Mouse (Mus musculus) adrenal gland, postnatal 4 days (tissue): ENCODE data around the gene Ewsr1. TPM values are rescaled to one million over a fixed set of nuclear protein-coding genes. Genes with fewer than 3 reads are reported as not detected.
A peak's percentile ranks its signal among the peaks of the same experiment; 100 is the strongest.
"Not testable (repeated sequence)": the region's sequence is repeated elsewhere in the genome, so short reads cannot be mapped to it uniquely, and the experiment has no call there.

Experiments
- DNase-seq, 2 experiments: peaks; one replicate each; pipeline ENCODE4 v3.0.0; 2021 to 2022; ENCODE audit warnings: low spot score in 2 of 2, mixed read lengths in 2 of 2
- total RNA-seq, 2 experiments: library from RNA; stranded (reverse); gene quantifications; 2 replicates each; pipeline ENCODE4 v1.2.3; 2021

Gene Ewsr1
- total RNA-seq, 2 experiments from 2014 or later, result 523 to 585 TPM

- no peak for DNase-seq
These were observed 881 bp downstream of the Ewsr1 start for GRCm38 (mm10) chr11:5098035-5098735.

GRCm38 (mm10) chr11:5096480-5097020, 2.5 kb downstream of the Ewsr1 start:
- DNase-seq, result no peak

- DNase-seq, result no peak
These were observed 3.2 kb downstream of the Ewsr1 start for GRCm38 (mm10) chr11:5095877-5096276.

DNA sequence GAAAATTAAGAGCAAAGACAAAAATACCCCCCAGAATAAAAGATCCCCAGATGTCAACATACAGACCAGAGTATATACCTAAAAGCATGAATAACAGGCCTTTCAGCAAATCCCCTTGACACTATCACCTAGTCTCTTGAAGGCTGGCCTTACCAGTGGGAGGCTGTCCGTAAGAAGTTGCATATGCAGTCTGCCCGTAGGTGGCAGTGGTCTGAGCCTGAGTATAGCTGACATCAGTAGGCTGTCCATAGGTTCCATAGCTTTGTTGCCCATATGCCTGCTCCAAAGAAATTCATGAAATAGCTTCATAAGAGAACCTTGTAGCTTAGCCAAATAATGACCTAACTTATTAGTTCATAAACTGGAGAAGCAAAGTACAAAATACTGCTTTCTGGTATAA, 7.4 kb downstream of the Ewsr1 start:
- no peak for DNase-seq

DNA sequence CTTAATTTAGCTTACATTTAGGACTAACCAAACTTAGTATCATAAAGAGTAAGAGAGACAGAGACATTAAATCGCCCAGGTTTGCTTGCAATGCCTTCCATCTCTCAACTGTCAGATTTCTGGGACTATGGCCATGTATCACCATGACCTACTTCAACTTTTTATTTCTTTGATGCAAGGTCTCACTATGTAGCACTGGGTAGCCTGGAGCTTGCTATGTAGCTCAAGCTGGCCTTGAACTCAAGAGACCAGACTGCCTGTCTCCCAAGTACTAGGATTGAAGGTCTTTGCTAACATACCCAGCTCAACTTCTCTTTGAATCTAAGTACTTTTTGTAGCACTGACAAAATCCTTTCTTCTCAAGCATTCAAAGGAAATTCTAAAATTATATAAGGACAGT, 9.9 kb downstream of the Ewsr1 start:
- DNase-seq, result no peak

- DNase-seq, result not testable (repeated sequence)
These were observed 22.2 kb downstream of the Ewsr1 start for GRCm38 (mm10) chr11:5076843-5077242.

GRCm38 (mm10) chr11:5075760-5076159, 23.3 kb downstream of the Ewsr1 start:
- DNase-seq, result no peak

DNA sequence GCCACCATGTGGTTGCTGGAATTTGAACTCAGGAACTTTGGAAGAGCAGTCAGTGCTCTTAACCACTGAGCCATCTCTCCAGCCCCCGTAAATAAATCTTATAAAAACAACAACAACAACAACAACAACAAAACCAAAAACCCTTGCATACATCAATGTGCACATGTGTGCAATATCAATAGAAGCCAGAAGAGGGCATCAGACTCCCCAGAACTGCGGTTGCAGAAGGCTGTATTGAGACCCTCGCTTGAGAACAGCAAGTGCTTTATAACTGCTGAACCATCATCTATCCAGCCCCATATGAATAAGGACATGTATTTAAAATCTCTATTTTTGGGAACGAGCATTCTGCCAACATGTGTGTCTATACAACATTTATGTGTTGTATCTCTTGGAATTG, 24.2 kb downstream of the Ewsr1 start:
- DNase-seq, result no peak

DNA sequence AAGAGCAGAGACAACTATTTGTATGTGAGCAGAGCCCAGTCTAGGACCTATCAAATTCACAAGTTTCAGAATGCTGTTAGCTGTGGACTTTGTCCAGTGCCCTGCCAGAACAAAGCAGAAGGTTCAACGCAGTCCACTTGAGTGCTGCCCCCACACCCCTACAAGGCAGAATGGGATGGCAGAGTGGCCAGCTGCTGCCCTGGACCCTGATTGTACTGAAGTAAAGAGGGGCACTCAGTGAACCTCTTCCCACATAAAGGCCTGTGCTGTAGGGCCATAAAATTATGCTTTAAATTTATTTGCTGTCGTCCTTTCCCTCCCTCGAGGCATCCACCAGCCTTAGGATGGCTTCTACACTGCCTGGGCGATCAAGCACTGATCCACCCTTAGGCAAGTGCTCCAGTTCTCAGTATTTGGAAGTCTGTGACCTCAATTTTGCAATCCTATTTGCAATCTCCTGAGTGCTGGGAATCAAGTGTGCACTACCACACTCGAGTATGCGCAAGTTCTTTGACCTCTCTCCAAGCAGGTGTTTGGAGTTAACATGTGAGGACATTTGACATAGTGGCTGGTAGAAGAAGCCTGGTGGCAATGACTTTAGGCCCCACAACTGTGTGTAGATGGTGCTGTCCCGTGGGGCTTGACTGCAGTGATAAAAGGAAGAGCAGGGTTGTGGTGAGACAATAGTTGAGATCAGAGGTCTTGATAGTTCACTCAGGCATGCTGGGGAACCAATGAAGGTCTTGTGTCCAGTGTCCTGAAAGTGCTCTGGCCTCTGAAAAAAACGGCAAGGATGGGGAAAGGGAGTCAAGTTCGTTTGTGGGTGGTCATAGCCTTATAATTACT, 30.7 kb downstream of the Ewsr1 start:
- no peak for DNase-seq

DNA sequence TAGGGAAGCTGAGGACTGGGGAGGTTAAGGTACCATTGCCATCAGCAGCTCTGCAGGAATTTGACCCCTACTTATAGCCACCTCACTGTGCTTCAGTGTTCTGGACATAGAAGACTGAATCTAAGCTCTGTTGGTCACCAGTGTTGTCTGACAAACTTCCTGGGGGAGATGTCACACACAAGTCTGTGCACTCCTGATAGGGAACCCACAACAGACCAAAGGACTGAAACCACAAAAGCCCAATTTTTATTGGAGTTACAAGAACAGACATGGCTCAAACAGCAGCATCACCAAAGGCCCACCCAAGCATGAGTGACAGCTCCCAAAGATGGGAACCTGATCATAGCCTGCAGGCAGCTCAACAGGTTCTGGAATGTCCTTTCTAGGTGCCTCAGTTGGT, 32.0 kb downstream of the Ewsr1 start:
- DNase-seq, result no peak

DNA sequence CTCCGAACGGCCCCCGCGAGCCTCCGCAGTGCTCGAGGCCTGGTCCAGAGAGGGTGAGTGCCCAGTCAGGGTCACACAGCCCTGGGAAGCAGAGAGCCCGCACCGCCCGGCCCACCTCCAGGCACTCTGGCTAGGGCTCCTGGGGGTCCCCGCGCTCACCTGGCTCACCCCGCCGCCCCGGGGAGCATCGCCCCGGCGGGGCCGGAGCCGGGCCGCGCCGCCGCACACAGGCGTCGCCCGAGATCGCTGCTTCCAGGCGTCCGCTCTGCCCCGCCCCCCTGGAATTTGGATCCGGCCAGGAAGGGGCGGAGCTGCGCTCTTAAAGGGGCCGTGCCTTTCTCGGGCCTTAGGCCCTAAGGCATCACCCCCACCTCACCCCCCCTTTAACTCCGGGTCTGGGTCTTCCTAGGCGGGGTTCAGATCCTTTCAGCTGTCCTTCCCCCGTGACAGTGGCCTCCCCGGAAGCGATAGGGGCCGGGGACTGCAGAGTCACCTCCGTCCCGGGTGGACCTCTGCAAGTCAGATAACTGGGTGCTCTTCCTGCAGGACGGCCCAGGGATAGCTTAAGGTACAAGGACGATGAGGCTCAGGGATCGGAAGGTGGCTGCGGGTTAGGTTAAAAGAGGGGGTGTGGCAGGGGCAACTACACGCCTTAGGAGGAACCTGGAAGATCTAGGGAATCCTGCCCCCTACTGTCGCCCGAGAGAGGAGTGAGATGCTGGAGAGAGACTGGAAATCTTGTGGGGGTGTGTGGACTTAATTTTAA, 33.8 kb downstream of the Ewsr1 start, which contains the start of gene Gas2l1:
Gene Gas2l1, minus strand, starts transcription at position 272 of the 766 bp plus-strand sequence.
- peak; percentile 66 to 80 for DNase-seq

GRCm38 (mm10) chr11:5064282-5065055, 34.6 kb downstream of the Ewsr1 start:
- no peak for DNase-seq

DNA sequence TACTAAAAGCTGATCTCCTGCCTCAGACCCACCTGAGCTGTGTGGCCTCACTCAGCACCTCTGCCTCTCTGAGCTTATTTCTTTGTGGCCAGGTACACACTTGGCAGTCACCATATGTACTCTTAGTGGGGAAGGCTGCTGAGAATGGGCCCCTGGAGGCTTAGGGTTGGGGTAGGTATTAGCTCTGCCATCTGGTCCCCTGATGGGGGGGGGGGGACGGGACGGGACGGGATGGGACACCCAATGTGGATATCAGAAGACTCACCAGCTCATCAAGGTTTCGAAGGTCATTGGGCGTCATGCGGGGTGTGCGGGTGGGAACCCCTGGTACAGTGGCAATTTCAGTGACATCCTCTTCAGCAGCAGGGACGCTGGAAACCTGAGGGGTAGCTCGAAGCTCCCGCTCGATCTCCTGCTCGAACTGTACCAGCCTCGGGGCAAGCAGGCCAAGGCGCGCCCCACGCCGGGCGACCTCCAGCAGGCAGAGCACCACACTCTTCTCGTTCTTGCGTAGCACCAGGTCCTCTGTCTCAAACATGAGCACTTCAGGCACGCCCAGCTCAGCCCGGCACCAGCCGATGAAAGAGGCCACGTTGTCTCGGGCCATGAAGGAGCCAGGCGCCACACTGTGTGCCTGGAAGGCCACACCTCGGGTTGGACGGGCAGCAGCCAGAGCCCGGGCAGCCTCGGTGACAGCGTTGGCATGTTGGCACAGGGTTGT, 35.3 kb downstream of the Ewsr1 start:
- DNase-seq, result no peak

GRCm38 (mm10) chr11:5062860-5063505, 36.1 kb downstream of the Ewsr1 start:
- no peak for DNase-seq

DNA sequence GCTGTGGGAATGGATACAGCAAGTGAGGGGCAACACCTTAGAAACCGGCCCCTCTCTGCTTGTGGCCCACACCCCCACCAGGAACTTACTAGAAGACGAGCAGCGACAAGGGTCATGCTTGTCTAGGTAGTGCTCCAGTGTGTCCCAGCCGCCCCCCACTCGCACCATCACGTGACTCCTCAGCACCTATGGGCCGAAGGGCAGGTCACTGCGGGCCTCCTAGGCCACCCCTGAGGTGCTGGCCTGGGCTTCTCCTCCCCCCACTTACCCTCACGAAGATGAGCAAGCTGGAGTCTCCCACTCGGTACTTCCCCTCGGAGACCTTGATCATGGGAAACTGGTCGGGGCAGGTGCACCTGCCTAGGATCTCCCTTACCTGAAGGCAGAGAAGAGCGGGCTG, 36.7 kb downstream of the Ewsr1 start:
- no peak for DNase-seq

DNA sequence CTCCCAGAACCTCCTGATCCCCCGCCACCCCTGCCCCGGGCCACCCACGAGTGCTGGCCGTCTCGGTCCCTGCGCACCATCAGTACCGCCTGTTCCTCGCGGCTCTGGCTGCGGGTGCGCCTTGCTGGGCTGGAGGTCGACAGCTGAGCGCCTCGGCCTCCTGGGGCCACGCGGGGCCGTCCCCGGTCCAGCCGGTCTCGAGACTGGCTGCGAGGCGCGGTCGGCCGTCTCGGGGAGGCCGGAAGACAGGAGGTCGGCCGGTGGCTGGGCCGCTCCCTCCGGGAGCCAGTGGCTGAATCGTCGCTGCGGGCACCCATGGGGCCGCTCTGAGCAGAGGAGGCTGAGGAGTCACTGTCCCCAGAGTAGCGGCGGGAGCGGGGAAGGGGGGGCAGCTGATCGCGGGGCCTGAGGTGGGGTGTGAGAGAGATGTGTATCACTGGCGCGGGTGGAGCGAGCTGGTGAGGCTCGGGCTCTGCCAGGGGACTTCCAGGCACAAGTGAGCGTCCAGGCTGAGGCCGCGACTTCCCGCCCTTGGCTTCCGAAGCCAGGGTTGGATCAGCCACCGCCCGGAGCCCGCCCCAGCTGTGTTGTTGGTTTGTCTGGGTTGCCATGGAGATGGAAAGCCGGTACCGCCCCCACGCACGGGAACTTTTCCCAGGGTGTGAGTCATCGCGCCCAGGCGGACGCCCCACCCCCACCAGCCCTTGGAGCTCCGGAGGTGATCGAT, 37.5 kb downstream of the Ewsr1 start:
- DNase-seq, result peak; percentile 87 to 92

DNA sequence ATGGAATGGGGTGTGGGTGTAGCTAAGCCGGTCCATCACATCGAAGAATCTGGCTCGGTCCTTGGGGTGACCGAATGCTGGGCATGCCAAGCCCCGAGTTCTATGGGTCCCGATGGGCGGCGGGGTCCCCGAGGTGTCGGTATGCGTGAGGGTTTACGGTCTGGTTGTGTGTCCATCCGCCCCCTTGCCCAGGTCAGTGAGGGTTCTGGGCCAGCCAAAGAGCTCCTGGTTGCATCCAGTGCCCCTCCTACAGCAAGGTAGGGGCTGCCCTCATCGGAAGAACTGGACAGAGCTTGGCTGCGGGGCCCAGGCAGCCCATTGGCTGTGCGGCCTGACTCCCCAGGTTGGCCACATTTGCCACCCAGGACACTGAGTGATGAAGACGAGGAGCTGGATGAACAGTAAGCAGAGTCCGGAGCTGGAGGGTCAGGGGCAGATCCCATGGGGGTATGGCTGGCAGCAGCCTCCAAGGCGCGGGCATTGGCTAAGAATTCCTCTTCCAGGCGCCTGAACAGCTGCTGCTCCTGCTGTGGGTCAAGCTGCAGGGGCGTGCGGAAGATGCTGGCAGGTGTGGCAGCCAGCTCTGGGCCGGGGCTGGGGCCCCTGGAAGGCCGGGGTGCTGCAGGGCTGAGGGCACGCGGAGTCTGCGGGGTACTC, 38.2 kb downstream of the Ewsr1 start:
- no peak for DNase-seq

GRCm38 (mm10) chr11:5059704-5060156, 39.3 kb downstream of the Ewsr1 start:
- DNase-seq, result no peak
